Mouse (Mus musculus) Patski (cell line): ENCODE results near the gene Fam204a. TPM values are rescaled to one million over a fixed set of nuclear protein-coding genes. Genes with fewer than 3 reads are reported as not detected.

Experiments used
- ATAC-seq: fragments of 100-300 bp; one replicate; pipeline ENCODE4 v1.8.0; 2021
- CTCF ChIA-PET: fragments of 350-600 bp; sonication (Branson Sonifier 250); formaldehyde crosslinking; loops from one replicate; lab custom pipeline; 2022; ENCODE audit warnings: inconsistent platforms; lab: Charles Lee
- POLR2A ChIA-PET: fragments of 350-600 bp; sonication (Branson Sonifier 250); formaldehyde crosslinking; loops from one replicate; lab custom pipeline; 2022; ENCODE audit warnings: antibody characterized with exemption, inconsistent platforms; lab: Charles Lee
- DNase-seq: peaks from one replicate; pipeline ENCODE4 v3.0.0-alpha.2; 2011; ENCODE audit warnings: low read depth, low spot score
- H3K27me3 ChIP-seq: fragments of 371-371 bp; one replicate; pipeline ENCODE4 v1.5.1; 2021
- CTCF ChIP-seq: fragments of 100-300 bp; IDR thresholded peaks from one replicate; pipeline ENCODE4 v1.5.1; 2021
- in situ Hi-C: fragments of 300-500 bp; cut with MboI; formaldehyde crosslinking; loops from 3 replicates; pipeline ENCODE4 v1.11.1; 2018; ENCODE audit warnings: low pct_unique_long_range_greater_than_20kb, mixed read lengths
- polyA plus RNA-seq: library from polyadenylated mRNA; unstranded; gene quantifications from one replicate; pipeline ENCODE4 v1.2.3, GENCODE M21; 2021

Fam204a gene
- polyA plus RNA-seq, 1 experiment from 2014 or later = 63.5 TPM

- ChIA-PET CTCF (no interaction called here), POLR2A (no interaction called here)
- in situ Hi-C loops = no loop called here
- TF ChIP-seq CTCF = no peak
- no peaks in the 10 kb centered on the region for H3K27me3 ChIP-seq
- DNase-seq (no peak), ATAC-seq (no peak)
These were observed 7.1 kb downstream of the Fam204a start for GRCm38 (mm10) chr19:60219395-60219794.

DNA sequence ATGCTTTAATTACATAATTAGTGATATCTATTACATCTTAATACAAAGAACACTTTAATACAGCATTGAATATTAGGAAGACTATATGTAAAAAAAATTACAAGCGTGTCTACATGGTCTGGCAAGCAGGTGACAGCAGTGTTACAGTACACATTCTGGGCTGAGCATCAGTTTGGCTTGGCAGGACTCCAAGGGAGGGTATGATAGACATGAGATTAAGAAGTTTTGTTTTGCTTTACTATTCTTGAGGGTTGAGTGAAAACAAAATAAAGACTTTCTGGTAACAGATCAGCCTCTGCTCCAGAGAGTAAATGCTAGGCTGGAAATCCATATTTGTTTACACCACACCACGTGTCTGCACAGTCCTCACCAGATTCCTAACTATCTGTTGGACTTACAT lies 8.5 kb downstream of the Fam204a start:
- ChIA-PET CTCF (no interaction called here), POLR2A (no interaction called here)
- DNase-seq (no peak), ATAC-seq (no peak)
- TF ChIP-seq CTCF = no peak
- no peaks in the 10 kb centered on the region for H3K27me3 ChIP-seq
- in situ Hi-C loops = no loop called here

DNA sequence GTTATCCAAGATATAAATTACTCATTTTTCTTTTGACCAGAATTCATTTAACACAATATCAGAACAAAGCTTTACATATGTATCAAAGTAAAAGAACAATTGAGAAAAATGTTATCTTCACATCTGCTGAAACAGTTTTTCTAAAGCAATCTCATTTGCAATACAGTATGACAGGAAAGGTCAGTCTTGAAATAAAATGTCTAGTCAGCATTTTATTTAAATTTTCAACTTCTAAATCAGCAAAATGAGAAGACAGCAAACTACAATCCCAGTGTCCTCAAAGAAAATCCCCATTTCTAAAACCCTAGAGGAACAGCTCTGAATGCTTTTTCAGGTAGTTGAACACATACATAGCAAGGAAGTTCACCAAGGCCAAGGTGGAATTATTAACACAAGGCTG lies 18.3 kb downstream of the Fam204a start:
- TF ChIP-seq CTCF = no peak
- no peaks in the 10 kb centered on the region for H3K27me3 ChIP-seq
- ChIA-PET CTCF (no interaction called here), POLR2A (no interaction called here)
- ATAC-seq (no peak), DNase-seq (no peak)
- in situ Hi-C loops = no loop called here

DNA sequence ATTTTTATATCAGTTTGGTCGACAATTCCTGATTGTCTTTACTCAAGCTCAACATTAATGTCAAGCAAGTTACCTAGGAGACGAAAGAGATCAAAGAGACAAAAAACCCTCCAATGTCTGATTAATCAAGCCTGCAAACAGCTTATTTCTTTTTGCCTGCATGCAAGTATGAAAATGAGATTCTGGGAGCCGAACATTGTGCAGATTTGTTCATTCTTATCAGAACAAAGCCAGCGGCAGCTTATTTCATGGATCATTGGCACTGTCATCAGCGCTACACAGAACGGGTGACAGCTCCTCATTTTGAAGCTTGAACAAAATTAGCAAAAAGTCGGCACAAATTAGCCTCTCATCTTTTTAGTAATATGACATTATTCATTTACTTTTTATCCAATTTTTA lies 22.3 kb downstream of the Fam204a start:
- in situ Hi-C loops = no loop called here
- H3K27me3 ChIP-seq = no peaks in the 10 kb centered on the region
- ATAC-seq (no peak), DNase-seq (no peak)
- ChIA-PET CTCF (interaction anchor here (1.1 to 1.6 kb wide), 7 partner anchors 8 to 20 kb away, joined by 3 to 7 read pairs (median 3); no protein-coding TSS in a partner anchor), POLR2A (no interaction called here)
- no peak for TF ChIP-seq CTCF

- TF ChIP-seq CTCF = no peak
- no peak for ATAC-seq
- ChIA-PET CTCF (interaction anchor here (1.4 kb wide), 1 partner anchor 15 kb away, joined by 3 read pairs; no protein-coding TSS in a partner anchor), POLR2A (interaction anchor here (0.8 kb wide), 1 partner anchor 15 kb away, joined by 3 read pairs; no protein-coding TSS in a partner anchor)
- no peak for DNase-seq
- in situ Hi-C loops = no loop called here
- H3K27me3 ChIP-seq = no peaks in the 10 kb centered on the region
These were observed 26.2 kb downstream of the Fam204a start for GRCm38 (mm10) chr19:60200294-60200693.

- no peak for ATAC-seq
- POLR2A ChIA-PET = no interaction called here
- no peak for TF ChIP-seq CTCF
- DNase-seq = no peak
- H3K27me3 ChIP-seq = no peaks in the 10 kb centered on the region
- in situ Hi-C loops = no loop called here
- CTCF ChIA-PET = no interaction called here
These were observed 27.3 kb downstream of the Fam204a start for GRCm38 (mm10) chr19:60199152-60199551.

GRCm38 (mm10) chr19:60192790-60193189 lies 33.7 kb downstream of the Fam204a start:
- DNase-seq (no peak), ATAC-seq (no peak)
- no peaks in the 10 kb centered on the region for H3K27me3 ChIP-seq
- CTCF ChIA-PET = interaction anchor here (0.9 to 2.3 kb wide), 4 partner anchors 11 to 14 kb away, joined by 3 to 11 read pairs (median 5); no protein-coding TSS in a partner anchor
- no peak for TF ChIP-seq CTCF
- POLR2A ChIA-PET = interaction anchor here (0.6 kb wide), 1 partner anchor 785 kb away, joined by 3 read pairs; no protein-coding TSS in a partner anchor
- in situ Hi-C loops = no loop called here

GRCm38 (mm10) chr19:60189206-60189605 lies 37.3 kb downstream of the Fam204a start:
- TF ChIP-seq CTCF = no peak
- ChIA-PET POLR2A (no interaction called here), CTCF (interaction anchor here (1.1 to 1.4 kb wide), 2 partner anchors 16 to 26 kb away, joined by 3 to 4 read pairs; no protein-coding TSS in a partner anchor)
- in situ Hi-C loops = no loop called here
- ATAC-seq (no peak), DNase-seq (no peak)
- no peaks in the 10 kb centered on the region for H3K27me3 ChIP-seq

- no peaks in the 10 kb centered on the region for H3K27me3 ChIP-seq
- ATAC-seq (no peak), DNase-seq (no peak)
- ChIA-PET CTCF (interaction anchor here (3.3 kb wide), 1 partner anchor 11 kb away, joined by 11 read pairs; no protein-coding TSS in a partner anchor), POLR2A (no interaction called here)
- in situ Hi-C loops = no loop called here
- TF ChIP-seq CTCF = no peak
These were observed 43.6 kb downstream of the Fam204a start for GRCm38 (mm10) chr19:60182901-60183300.

GRCm38 (mm10) chr19:60182171-60182570 lies 44.3 kb downstream of the Fam204a start:
- in situ Hi-C loops = no loop called here
- ATAC-seq (no peak), DNase-seq (no peak)
- ChIA-PET POLR2A (no interaction called here), CTCF (interaction anchor here (3.3 kb wide), 1 partner anchor 12 kb away, joined by 11 read pairs; no protein-coding TSS in a partner anchor)
- no peak for TF ChIP-seq CTCF
- no peaks in the 10 kb centered on the region for H3K27me3 ChIP-seq

DNA sequence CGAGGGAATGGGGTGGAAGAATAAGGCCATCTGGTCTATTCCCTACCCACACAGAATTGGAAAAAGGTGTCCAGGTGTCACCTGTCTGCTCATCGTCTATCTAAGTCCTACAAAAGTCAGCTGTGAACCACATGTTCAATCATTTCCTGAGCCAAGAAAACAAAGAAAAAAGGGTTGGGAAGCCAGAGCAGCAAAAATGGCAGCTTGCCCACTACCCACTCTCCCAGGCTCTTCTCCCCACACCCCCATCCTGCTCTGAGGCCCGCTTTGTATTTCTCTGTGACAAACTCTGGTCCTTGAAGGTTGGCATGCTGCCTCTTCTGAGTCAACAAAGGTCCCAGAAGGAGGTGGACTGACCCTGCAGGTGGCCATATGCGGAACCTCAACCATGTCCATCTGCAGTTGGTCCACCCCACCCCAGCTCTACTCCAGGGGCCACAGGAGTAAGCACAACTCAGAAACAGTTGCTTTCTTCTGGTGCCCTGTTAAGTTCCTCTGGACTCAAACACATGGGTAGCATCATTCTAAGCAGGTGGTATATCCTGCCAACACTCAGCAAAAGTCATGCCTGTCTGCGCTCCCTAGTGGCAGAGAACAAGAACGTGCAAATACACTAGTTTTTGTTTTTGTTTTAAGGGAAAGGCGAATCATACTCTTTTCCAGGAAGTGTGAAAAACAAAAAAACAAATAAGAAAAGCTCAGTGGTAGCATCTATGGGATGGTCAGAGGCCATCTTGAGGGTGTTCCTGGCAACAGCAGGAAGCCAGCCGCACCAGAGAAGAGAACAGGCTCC lies 47.5 kb downstream of the Fam204a start:
- POLR2A ChIA-PET = interaction anchor here (0.8 kb wide), 1 partner anchor 76 kb away, joined by 3 read pairs; no protein-coding TSS in a partner anchor
- no peak for DNase-seq
- TF ChIP-seq CTCF = no peak
- H3K27me3 ChIP-seq = no peaks in the 10 kb centered on the region
- ATAC-seq = no peak
- in situ Hi-C loops = no loop called here
- CTCF ChIA-PET = interaction anchor here (1.3 to 2.0 kb wide), 4 partner anchors 8 to 34 kb away, joined by 3 to 6 read pairs (median 3); no protein-coding TSS in a partner anchor
